Mouse (Mus musculus) small intestine, adult 2 months (tissue): ENCODE measurements around the gene Plce1. TPM values are rescaled to one million over a fixed set of nuclear protein-coding genes. Genes with fewer than 3 reads are reported as not detected.
A peak's percentile ranks its signal among the peaks of the same experiment; 100 is the strongest.

ENCODE experiments used
- H3K27ac ChIP-seq: fragments of 200-500 bp; 2 replicates; pipeline ENCODE4 v1.5.1; 2012; ENCODE audit warnings: low read depth, low read length, control low read depth, inconsistent platforms; ENCODE audit not compliant: insufficient read depth
- H3K27me3 ChIP-seq: fragments of 200-500 bp; 2 replicates; pipeline ENCODE4 v1.6.1; 2012; ENCODE audit warnings: mild to moderate bottlenecking, moderate library complexity, low read length, inconsistent platforms; ENCODE audit not compliant: control insufficient read depth, insufficient read depth
- H3K36me3 ChIP-seq: fragments of 200-500 bp; 2 replicates; pipeline ENCODE4 v1.6.1; 2012; ENCODE audit warnings: mild to moderate bottlenecking, low read length, control low read depth, inconsistent platforms; ENCODE audit not compliant: control insufficient read depth, insufficient read depth
- H3K4me1 ChIP-seq: fragments of 200-500 bp; 2 replicates; pipeline ENCODE4 v1.6.1; 2012; ENCODE audit warnings: low read length, inconsistent platforms, mixed read lengths; ENCODE audit not compliant: control insufficient read depth, insufficient read depth, insufficient read length
- H3K4me3 ChIP-seq: fragments of 200-500 bp; 2 replicates; pipeline ENCODE4 v1.5.1; 2012; ENCODE audit warnings: low read depth, mild to moderate bottlenecking, control low read depth, inconsistent platforms, low read length, moderate library complexity
- CTCF ChIP-seq: fragments of 200-500 bp; IDR thresholded peaks from 2 replicates; pipeline ENCODE4 v1.5.1; 2012; ENCODE audit warnings: low read depth, mild to moderate bottlenecking, control low read depth, inconsistent platforms, low read length, moderate library complexity, mixed read lengths; ENCODE audit not compliant: insufficient replicate concordance, insufficient read length; ENCODE audit errors: extremely low read depth
- POLR2A ChIP-seq: fragments of 200-500 bp; IDR thresholded peaks from 2 replicates; pipeline ENCODE4 v1.6.1; 2012; ENCODE audit warnings: low read depth, mild to moderate bottlenecking, control low read depth, inconsistent platforms, low read length, moderate library complexity
- WGBS: fragments of 180-500 bp; shearing (Covaris S2); methylation state at CpG from one replicate; pipeline ENCODE4 v1.1.7; 2018; 5-methylcytosine and 5-hydroxymethylcytosine counted together
- polyA plus RNA-seq: library from polyadenylated mRNA; depleted of rRNA; stranded (reverse); fragments of >200 nt; gene quantifications from 2 replicates; pipeline ENCODE4 v1.2.3, GENCODE M21; 2012

Gene Plce1
- polyA plus RNA-seq, 1 experiment: 2.6 TPM

- Histone ChIP-seq H3K27me3 (no peaks in the 10 kb centered on the region), H3K36me3 (peaks cover 11% of the 10 kb centered on the region), H3K4me1 (no peaks in the 10 kb centered on the region), H3K4me3 (no peak overlapping the region), H3K27ac (no peak overlapping the region)
- no peak for TF ChIP-seq POLR2A
- WGBS: 48% methylated on average over 6 of the region's 6 CpGs
These were observed 265.6 kb downstream of the Plce1 start for GRCm38 (mm10) chr19:38746492-38747014.

DNA sequence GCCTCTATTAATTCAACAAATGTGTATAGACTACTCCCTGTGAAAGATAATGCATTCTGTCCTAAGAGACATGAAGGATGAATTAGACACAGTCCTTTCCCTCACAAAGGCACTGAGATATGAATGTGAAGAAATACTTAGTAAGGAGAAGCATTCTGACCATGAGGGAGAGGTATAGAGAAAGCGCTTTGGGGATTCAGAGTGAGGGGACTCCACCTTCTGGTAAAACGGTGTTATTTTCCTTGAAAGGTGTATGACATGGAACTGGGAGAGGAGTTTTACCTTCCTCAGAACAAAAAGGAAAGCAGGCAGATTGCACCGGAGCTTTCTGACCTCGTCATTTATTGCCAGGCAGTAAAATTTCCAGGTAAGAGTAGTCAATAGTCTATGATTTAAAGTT is 269.3 kb downstream of the Plce1 start:
- no peak for TF ChIP-seq CTCF
- no peak for TF ChIP-seq POLR2A
- no peak overlapping the region for H3K4me3 ChIP-seq
- no peaks in the 10 kb centered on the region for H3K4me1 ChIP-seq
- H3K27ac ChIP-seq: no peak overlapping the region
- WGBS: 45% methylated on average over 4 of the region's 4 CpGs
- no peaks in the 10 kb centered on the region for H3K27me3 ChIP-seq
- peaks cover 10% of the 10 kb centered on the region for H3K36me3 ChIP-seq

- H3K4me1 ChIP-seq: no peaks in the 10 kb centered on the region
- peaks cover 5% of the 10 kb centered on the region; the same call in 1 of the 2 replicates for H3K36me3 ChIP-seq
- H3K27me3 ChIP-seq: no peaks in the 10 kb centered on the region
- TF ChIP-seq POLR2A (no peak), CTCF (no peak)
- WGBS: 86% methylated on average over 3 of the region's 3 CpGs
- no peak overlapping the region for H3K4me3 ChIP-seq
- H3K27ac ChIP-seq: no peak overlapping the region
These were observed 276.3 kb downstream of the Plce1 start for GRCm38 (mm10) chr19:38757161-38757560.

GRCm38 (mm10) chr19:38758056-38758455 is 277.1 kb downstream of the Plce1 start:
- Histone ChIP-seq H3K27me3 (no peaks in the 10 kb centered on the region), H3K4me3 (no peak overlapping the region), H3K4me1 (no peaks in the 10 kb centered on the region), H3K27ac (no peak overlapping the region), H3K36me3 (peaks cover 5% of the 10 kb centered on the region; the same call in 1 of the 2 replicates)
- WGBS: 79% methylated on average over 5 of the region's 5 CpGs
- TF ChIP-seq CTCF (no peak), POLR2A (no peak)

DNA sequence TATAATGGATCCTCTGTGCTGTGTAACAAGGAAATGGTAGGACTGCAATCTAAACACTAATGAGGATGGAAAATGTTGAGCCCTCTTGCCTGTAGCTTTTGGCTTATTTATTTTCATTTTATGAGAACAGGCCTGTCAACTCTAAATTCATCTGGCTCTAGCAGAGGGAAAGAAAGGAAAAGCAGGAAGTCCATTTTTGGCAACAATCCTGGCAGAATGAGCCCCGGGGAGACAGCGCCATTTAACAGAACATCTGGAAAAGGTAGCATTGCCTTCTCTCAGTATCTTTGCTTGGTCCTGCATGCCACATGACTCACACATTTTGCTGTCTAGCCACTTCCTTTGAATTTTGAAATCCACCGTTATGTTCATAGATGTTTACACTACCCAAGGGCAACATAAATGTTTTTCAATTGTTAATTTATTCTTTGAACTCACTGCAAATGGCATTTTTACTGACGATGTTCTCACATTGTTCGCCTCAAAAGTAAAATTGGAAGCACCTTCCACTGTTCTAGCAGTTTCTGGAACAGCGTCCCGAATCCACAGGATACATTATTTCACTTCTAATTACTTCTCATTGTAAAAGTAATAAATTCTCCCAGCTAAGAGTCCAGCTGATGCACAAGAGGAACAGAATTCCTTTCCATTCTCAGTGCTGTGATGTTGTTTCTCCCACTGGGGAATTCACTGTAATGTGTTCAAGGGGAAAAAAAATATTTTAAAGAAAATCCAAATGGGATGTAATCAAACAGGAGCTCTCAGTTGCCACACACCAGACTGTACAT is 278.0 kb downstream of the Plce1 start:
- WGBS: 67% methylated on average over 7 of the region's 7 CpGs
- Histone ChIP-seq H3K27me3 (no peaks in the 10 kb centered on the region), H3K4me3 (no peak overlapping the region), H3K4me1 (no peaks in the 10 kb centered on the region), H3K36me3 (peaks cover 5% of the 10 kb centered on the region; the same call in 1 of the 2 replicates), H3K27ac (no peak overlapping the region)
- no peak for TF ChIP-seq POLR2A
- no peak for TF ChIP-seq CTCF

- no peak overlapping the region for H3K27ac ChIP-seq
- no peaks in the 10 kb centered on the region for H3K27me3 ChIP-seq
- no peaks in the 10 kb centered on the region for H3K4me1 ChIP-seq
- no peak for TF ChIP-seq POLR2A
- no peak for TF ChIP-seq CTCF
- no peak overlapping the region for H3K4me3 ChIP-seq
- H3K36me3 ChIP-seq: peaks cover 7% of the 10 kb centered on the region
- WGBS: 83% methylated on average over 3 of the region's 3 CpGs
These were observed 279.5 kb downstream of the Plce1 start for GRCm38 (mm10) chr19:38760441-38760840.

DNA sequence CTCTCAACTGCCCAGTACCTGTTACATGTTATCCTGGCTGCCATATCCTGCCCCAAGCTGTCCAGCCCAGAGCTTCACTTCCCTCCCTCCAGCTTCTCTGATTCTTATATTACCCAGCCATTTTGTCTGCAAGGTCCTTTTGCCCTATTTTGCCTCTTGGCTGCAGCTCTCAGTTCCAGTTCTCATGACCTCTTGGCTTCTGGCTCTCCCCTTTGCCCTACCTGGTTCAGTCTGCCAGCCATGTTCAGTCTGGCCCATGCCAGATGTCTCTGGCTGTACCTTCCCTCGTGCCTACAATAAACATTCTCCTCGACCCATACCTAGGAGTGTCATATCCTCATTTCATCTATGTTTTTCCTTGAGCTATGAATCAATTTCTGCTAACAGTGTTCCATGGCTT is 285.4 kb downstream of the Plce1 start:
- Histone ChIP-seq H3K4me3 (no peak overlapping the region), H3K27ac (no peak overlapping the region), H3K36me3 (peaks cover 13% of the 10 kb centered on the region), H3K27me3 (no peaks in the 10 kb centered on the region), H3K4me1 (no peaks in the 10 kb centered on the region)
- WGBS: 58% methylated on average over 2 of the region's 2 CpGs
- TF ChIP-seq CTCF (no peak), POLR2A (no peak)

- TF ChIP-seq POLR2A (no peak), CTCF (peak; percentile 27; the same call in 1 of the 2 replicates)
- peaks cover 10% of the 10 kb centered on the region for H3K36me3 ChIP-seq
- no peaks in the 10 kb centered on the region for H3K27me3 ChIP-seq
- WGBS: 58% methylated on average over 4 of the region's 4 CpGs
- H3K27ac ChIP-seq: no peak overlapping the region
- no peaks in the 10 kb centered on the region for H3K4me1 ChIP-seq
- no peak overlapping the region for H3K4me3 ChIP-seq
These were observed 294.6 kb downstream of the Plce1 start for GRCm38 (mm10) chr19:38775548-38775947.
